Mouse (Mus musculus) ES-CJ7 (cell line): ENCODE measurements around the gene Zer1.

ENCODE experiments used
- DNase-seq: peaks from one replicate; pipeline ENCODE4 v3.0.0; 2011; ENCODE audit warnings: low read depth, low spot score

Zer1 gene

GRCm38 (mm10) chr2:30051992-30052761, 72.2 kb downstream of the Zer1 start:
- peak; percentile 76 for DNase-seq

DNA sequence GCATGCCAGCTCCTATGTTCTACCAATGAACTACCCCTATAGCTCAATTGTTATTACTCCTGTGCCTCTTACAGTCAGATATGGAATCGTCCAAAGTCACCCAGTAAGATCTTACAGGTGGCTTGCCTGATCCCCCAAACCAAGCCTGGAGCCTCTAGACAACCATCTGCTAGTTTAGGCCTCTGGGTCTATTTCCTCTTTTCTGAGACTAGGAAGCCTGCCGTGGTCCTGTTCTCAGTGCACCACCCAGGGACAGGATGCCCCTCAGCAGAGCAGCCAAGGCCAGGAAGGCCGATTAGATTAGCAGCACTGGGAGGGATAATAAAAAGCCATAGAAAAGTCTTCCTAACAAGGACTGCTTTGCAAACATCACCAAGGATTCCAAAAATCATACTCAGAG, 74.6 kb downstream of the Zer1 start:
- no peak for DNase-seq

DNA sequence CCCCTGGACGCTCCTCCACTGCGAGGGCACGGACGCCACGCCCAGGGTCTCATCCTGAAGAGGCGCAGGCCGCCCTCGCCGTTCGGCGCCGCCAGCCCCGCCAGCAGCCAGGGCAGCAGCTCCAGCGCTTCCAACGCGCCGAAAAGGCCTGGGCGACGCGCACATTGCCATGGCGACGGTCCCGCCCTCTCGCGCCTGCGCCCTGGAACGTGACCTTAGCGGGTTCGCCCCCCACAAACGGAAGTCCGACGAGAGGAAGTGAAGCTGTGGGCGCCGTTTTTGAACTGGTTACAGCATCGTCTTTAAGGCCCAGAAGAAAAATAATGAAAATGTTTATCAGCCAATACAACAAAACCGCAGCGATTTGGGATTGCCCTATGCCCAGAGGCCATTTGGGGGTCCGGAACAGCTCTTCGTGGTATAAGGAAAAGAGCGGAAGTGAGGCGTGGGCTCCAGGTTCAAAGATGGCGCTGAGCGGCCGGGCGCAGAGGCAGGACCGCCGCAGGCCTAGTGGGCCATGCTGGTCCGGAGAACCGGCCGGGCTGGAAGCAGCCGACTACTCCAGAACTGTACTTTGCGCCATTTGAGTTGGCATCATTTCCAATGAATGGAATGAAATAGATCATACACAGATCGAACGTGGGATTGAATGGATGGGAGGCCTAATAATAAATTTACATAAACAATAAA, 75.5 kb downstream of the Zer1 start, which contains the start of gene Wdr34:
Wdr34 (minus strand) TSS at position 183 of the 690 bp plus-strand sequence.
- peak; percentile 97 for DNase-seq

DNA sequence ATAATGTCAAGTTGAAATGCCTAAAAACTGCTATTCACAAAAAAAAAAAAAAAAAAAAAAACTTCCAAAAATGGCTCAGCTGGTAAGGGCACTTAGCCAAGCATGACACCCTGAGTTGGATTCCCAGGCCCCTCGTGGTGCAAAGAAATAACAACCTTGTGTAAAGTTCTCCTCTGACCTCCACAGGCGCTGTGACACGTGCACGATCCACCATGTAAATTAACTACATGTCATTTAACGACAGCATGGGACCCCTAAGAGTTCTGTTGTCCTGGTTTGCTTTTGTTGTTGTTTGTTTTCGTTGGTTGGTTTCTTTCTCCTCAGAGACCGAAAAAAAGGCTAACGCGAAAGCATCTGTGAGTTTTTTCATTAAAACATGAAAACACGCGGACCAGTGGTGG, 76.3 kb downstream of the Zer1 start:
- DNase-seq = peak; percentile 62
